Mouse (Mus musculus): ENCODE measurements around the gene Dnm3.

GRCm38 (mm10) chr1:162037185-162037765 lies 440.6 kb downstream of the Dnm3 start:
- no peak for TF ChIP-seq REST (IDR thresholded peaks at IDR 0.05; ENCODE audit: insufficient read depth, insufficient read length)
- no peak for TF ChIP-seq POLR2A (IDR thresholded peaks at IDR 0.05; ENCODE audit: insufficient read length, low read depth)
- TF ChIP-seq SRF (IDR thresholded peaks at IDR 0.05; ENCODE audit: control insufficient read depth, insufficient read length, low read depth) = no peak
- TF ChIP-seq MAX (IDR thresholded peaks at IDR 0.05; ENCODE audit: low read depth) = no peak
- no peak for TF ChIP-seq E2F4 (IDR thresholded peaks at IDR 0.05; ENCODE audit: insufficient read depth)
- no peak for TF ChIP-seq USF1 (IDR thresholded peaks at IDR 0.05; ENCODE audit: low read depth)
- no peak for TF ChIP-seq TCF3 (IDR thresholded peaks at IDR 0.05; ENCODE audit: insufficient read length, low read depth)
- no peak for TF ChIP-seq CEBPB (IDR thresholded peaks at IDR 0.05; ENCODE audit: insufficient read depth, poor library complexity, severe bottlenecking)
- TF ChIP-seq MYOD1 (IDR thresholded peaks at IDR 0.05; ENCODE audit: control insufficient read depth in 1 of 3, insufficient read length in 2 of 3, low read depth in 2 of 3) = no peak
